Comparison of ENCODE assay signal across 26 mouse cellular contexts in the genomic region with DNA sequence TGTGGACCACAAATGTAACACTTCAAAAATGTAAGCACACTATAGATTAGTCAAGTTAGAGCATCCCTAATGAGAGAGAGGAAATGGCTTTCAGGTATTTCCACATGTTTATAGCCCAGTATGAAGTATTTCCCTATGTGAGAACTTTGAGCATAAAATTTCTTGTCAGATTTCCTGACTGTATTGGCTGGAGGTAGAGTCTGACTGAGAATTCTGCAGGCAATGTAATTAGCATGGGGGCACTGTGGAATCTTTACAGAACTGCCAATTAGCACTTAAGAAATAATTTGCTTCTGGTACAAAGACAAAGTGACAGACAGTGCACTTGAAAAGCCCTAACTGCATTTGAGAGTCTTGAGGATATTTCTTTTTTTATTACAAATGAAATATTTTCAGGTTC.
DNase-seq lines count a peak whose midpoint lies in the region; ATAC-seq and TF ChIP-seq lines count a peak whose summit lies in the region.
"Had no signal": no experiment of that assay in that cellular context is flagged by ENCODE, and none has a peak within 500 bp of the region (broad histone marks: within the 10 kb centered on the region; RNA-seq: fewer than 3 reads in every experiment).

No protein-coding gene starts in this region.

- no peak for TF ChIP-seq POLR2A in lung, adult 2 months (IDR thresholded peaks at IDR 0.05; ENCODE audit: borderline replicate concordance, extremely low read depth, low read depth, low read length)

- no peak overlapping the region for H3K9ac ChIP-seq in forebrain, embryonic 11.5 days (ENCODE audit: low read length)
- no peak overlapping the region for H3K9ac ChIP-seq in midbrain, embryonic 14.5 days (replicated peaks; ENCODE audit: low read length)
- H3K9ac ChIP-seq in forebrain, embryonic 16.5 days (replicated peaks; ENCODE audit: low read depth, low read length) = no peak overlapping the region
- H3K9ac ChIP-seq: embryonic facial prominence, embryonic 13.5 days; hindbrain, embryonic 12.5 days; intestine, embryonic 15.5 days had no signal

- no peaks in the 10 kb centered on the region for H3K4me1 ChIP-seq in forebrain, embryonic 11.5 days (replicated peaks; ENCODE audit: control insufficient read depth, insufficient read depth, low read length)
- H3K4me1 ChIP-seq in forebrain, embryonic 10.5 days = peaks cover 5% of the 10 kb centered on the region; the same call in 1 of the 2 replicates
- H3K4me1 ChIP-seq in midbrain, embryonic 14.5 days (ENCODE audit: control insufficient read depth, insufficient read depth, low read length) = peaks cover 5% of the 10 kb centered on the region; the same call in 1 of the 2 replicates
- H3K4me1 ChIP-seq in midbrain, embryonic 10.5 days = peaks cover 5% of the 10 kb centered on the region; the same call in 1 of the 2 replicates
- peaks cover 3% of the 10 kb centered on the region for H3K4me1 ChIP-seq in forebrain, embryonic 16.5 days (replicated peaks; ENCODE audit: control insufficient read depth, insufficient read depth, low read length)
- H3K4me1 ChIP-seq in lung, adult 2 months (ENCODE audit: control insufficient read depth, insufficient read depth, low read length) = no peaks in the 10 kb centered on the region
- H3K4me1 ChIP-seq: embryonic facial prominence, embryonic 13.5 days; intestine, embryonic 15.5 days had no signal

- H3K36me3 ChIP-seq in forebrain, embryonic 11.5 days (ENCODE audit: control insufficient read depth, insufficient read depth, low read length) = no peaks in the 10 kb centered on the region
- H3K36me3 ChIP-seq in forebrain, embryonic 10.5 days (replicated peaks) = no peaks in the 10 kb centered on the region
- H3K36me3 ChIP-seq in midbrain, embryonic 14.5 days (ENCODE audit: control insufficient read depth, insufficient read depth, low read length) = no peaks in the 10 kb centered on the region
- no peaks in the 10 kb centered on the region for H3K36me3 ChIP-seq in midbrain, embryonic 10.5 days
- no peaks in the 10 kb centered on the region for H3K36me3 ChIP-seq in forebrain, embryonic 16.5 days (ENCODE audit: control insufficient read depth, insufficient read depth)
- H3K36me3 ChIP-seq: embryonic facial prominence, embryonic 10.5 days; embryonic facial prominence, embryonic 13.5 days; hindbrain, embryonic 12.5 days; intestine, embryonic 15.5 days had no signal

- no peaks in the 10 kb centered on the region for H3K9me3 ChIP-seq in forebrain, embryonic 11.5 days (ENCODE audit: control insufficient read depth, low read length)
- H3K9me3 ChIP-seq in forebrain, embryonic 10.5 days = no peaks in the 10 kb centered on the region
- no peaks in the 10 kb centered on the region for H3K9me3 ChIP-seq in midbrain, embryonic 14.5 days (ENCODE audit: control insufficient read depth, low read length)
- no peaks in the 10 kb centered on the region for H3K9me3 ChIP-seq in midbrain, embryonic 10.5 days (replicated peaks)
- H3K9me3 ChIP-seq in forebrain, embryonic 16.5 days (ENCODE audit: control insufficient read depth, low read length) = no peaks in the 10 kb centered on the region
- H3K9me3 ChIP-seq: embryonic facial prominence, embryonic 10.5 days; embryonic facial prominence, embryonic 13.5 days; hindbrain, embryonic 12.5 days; intestine, embryonic 15.5 days had no signal

- TF ChIP-seq CTCF in lung, adult 2 months (IDR thresholded peaks at IDR 0.05; ENCODE audit: insufficient read depth, low read length) = no peak

- no peak overlapping the region for H3K4me3 ChIP-seq in forebrain, embryonic 11.5 days (ENCODE audit: low read depth, low read length)
- H3K4me3 ChIP-seq in forebrain, embryonic 10.5 days = no peak overlapping the region
- H3K4me3 ChIP-seq in midbrain, embryonic 14.5 days (replicated peaks; ENCODE audit: low read depth, low read length) = no peak overlapping the region
- H3K4me3 ChIP-seq in midbrain, embryonic 10.5 days = no peak overlapping the region
- no peak overlapping the region for H3K4me3 ChIP-seq in forebrain, embryonic 16.5 days (replicated peaks; ENCODE audit: low read length)
- H3K4me3 ChIP-seq in lung, adult 2 months (replicated peaks; ENCODE audit: extremely low read depth, low read depth, low read length) = no peak overlapping the region
- H3K4me3 ChIP-seq: embryonic facial prominence, embryonic 10.5 days; embryonic facial prominence, embryonic 13.5 days; erythroblast, embryonic 14.5 days; gastrocnemius, adult 2 months; hindbrain, embryonic 12.5 days; intestine, embryonic 15.5 days had no signal

- DNase-seq in forebrain, embryonic 11.5 days (ENCODE audit: low spot score) = no peak
- DNase-seq in forebrain, embryonic 10.5 days (ENCODE audit: extremely low spot score, low spot score) = no peak
- peak; percentile 20 for DNase-seq in midbrain, embryonic 14.5 days
- no peak for DNase-seq in midbrain, embryonic 10.5 days (ENCODE audit: low spot score)
- DNase-seq in retina, postnatal 1 day = peak; percentile 21
- DNase-seq in urinary bladder, postnatal 25 days (ENCODE audit: low spot score) = no peak
- no peak for DNase-seq in lung, adult 2 months
- DNase-seq: adrenal gland, postnatal 10 days; adrenal gland, postnatal 36 days; cerebellum, adult 11-12 months; cerebellum, adult 8-10 months; cerebellum, postnatal 10 days; cerebellum, postnatal 36 days; embryo, embryonic 11 days; gastrocnemius, adult 2 months; gastrocnemius, postnatal 14 days; heart, adult 11 months had no signal

- H3K27me3 ChIP-seq in forebrain, embryonic 11.5 days (ENCODE audit: control insufficient read depth, insufficient read depth, low read length) = no peaks in the 10 kb centered on the region
- no peaks in the 10 kb centered on the region for H3K27me3 ChIP-seq in forebrain, embryonic 10.5 days (ENCODE audit: poor library complexity, severe bottlenecking)
- H3K27me3 ChIP-seq in midbrain, embryonic 14.5 days (ENCODE audit: control insufficient read depth, insufficient read depth, low read length) = no peaks in the 10 kb centered on the region
- H3K27me3 ChIP-seq in midbrain, embryonic 10.5 days (ENCODE audit: low read depth, poor library complexity, severe bottlenecking) = no peaks in the 10 kb centered on the region
- H3K27me3 ChIP-seq in forebrain, embryonic 16.5 days (replicated peaks; ENCODE audit: control insufficient read depth, insufficient read depth, low read length) = no peaks in the 10 kb centered on the region
- H3K27me3 ChIP-seq: embryonic facial prominence, embryonic 13.5 days; hindbrain, embryonic 12.5 days; intestine, embryonic 15.5 days had no signal

- H3K4me2 ChIP-seq in forebrain, embryonic 11.5 days (ENCODE audit: low read depth, low read length, severe bottlenecking) = no peak overlapping the region
- H3K4me2 ChIP-seq in midbrain, embryonic 14.5 days (ENCODE audit: low read length) = no peak overlapping the region
- no peak overlapping the region for H3K4me2 ChIP-seq in forebrain, embryonic 16.5 days (ENCODE audit: low read length)
- H3K4me2 ChIP-seq: embryonic facial prominence, embryonic 13.5 days; heart, embryonic 11.5 days; hindbrain, embryonic 12.5 days; intestine, embryonic 15.5 days had no signal

- H3K27ac ChIP-seq in forebrain, embryonic 11.5 days (ENCODE audit: low read depth, low read length) = no peak overlapping the region
- no peak overlapping the region for H3K27ac ChIP-seq in forebrain, embryonic 10.5 days
- H3K27ac ChIP-seq in midbrain, embryonic 14.5 days (replicated peaks; ENCODE audit: low read depth, low read length) = no peak overlapping the region
- H3K27ac ChIP-seq in midbrain, embryonic 10.5 days (replicated peaks) = no peak overlapping the region
- H3K27ac ChIP-seq in forebrain, embryonic 16.5 days (ENCODE audit: low read length) = no peak overlapping the region
- H3K27ac ChIP-seq: embryonic facial prominence, embryonic 10.5 days; embryonic facial prominence, embryonic 13.5 days; gastrocnemius, adult 2 months; hindbrain, embryonic 12.5 days; intestine, embryonic 15.5 days had no signal

- ATAC-seq in forebrain, embryonic 11.5 days (replicated peaks; ENCODE audit: low FRiP score) = peak; percentile 70; the same call in 1 of the 2 replicates
- ATAC-seq in midbrain, embryonic 14.5 days (ENCODE audit: low FRiP score, low TSS enrichment) = no peak
- ATAC-seq in forebrain, embryonic 16.5 days = peak; percentile 55
- ATAC-seq: activated CD4-positive, CD25-positive, alpha-beta regulatory T cell, adult 4 months; hindbrain, embryonic 16.5 days; intestine, embryonic 15.5 days had no signal

Comparison
In these comparisons a context has a peak if more than half of its experiments do, and no peak if none do; other contexts are left out.
1. DNase-seq: peak in midbrain, embryonic 14.5 days (single experiment) and retina, postnatal 1 day (single experiment); none in forebrain, embryonic 11.5 days (single experiment), forebrain, embryonic 10.5 days (single experiment), midbrain, embryonic 10.5 days (single experiment), urinary bladder, postnatal 25 days (single experiment) and lung, adult 2 months (single experiment).